Mouse (Mus musculus) stomach, postnatal 0 days (tissue): ENCODE data around the gene Sox18. TPM values are rescaled to one million over a fixed set of nuclear protein-coding genes. Genes with fewer than 3 reads are reported as not detected.
A peak's percentile ranks its signal among the peaks of the same experiment; 100 is the strongest.

Experiments used
- ATAC-seq: fragments of 200-750 bp; cut with Nextera tagmentation; 2 replicates; pipeline ENCODE4 v1.8.0; 2017; ENCODE audit not compliant: low FRiP score, low TSS enrichment
- DNase-seq: peaks from one replicate; pipeline ENCODE4 v3.0.0-alpha.2; 2016; ENCODE audit warnings: low spot score
- H3K27ac ChIP-seq: fragments of 300-500 bp; sonication (generic); replicated peaks from 2 replicates; pipeline ENCODE4 v1.5.1; 2014; ENCODE audit warnings: mild to moderate bottlenecking, control low read depth
- H3K27me3 ChIP-seq: fragments of 300-500 bp; sonication (generic); 2 replicates; pipeline ENCODE4 v1.6.1; 2014; ENCODE audit warnings: low read length; ENCODE audit not compliant: control insufficient read depth, insufficient read depth
- H3K36me3 ChIP-seq: fragments of 300-500 bp; sonication (generic); 2 replicates; pipeline ENCODE4 v1.6.1; 2014; ENCODE audit warnings: low read length, mixed read lengths; ENCODE audit not compliant: control insufficient read depth, insufficient read depth
- H3K4me1 ChIP-seq: fragments of 300-500 bp; sonication (generic); replicated peaks from 2 replicates; pipeline ENCODE4 v1.6.1; 2014; ENCODE audit warnings: antibody characterized with exemption; ENCODE audit not compliant: control insufficient read depth, insufficient read depth
- H3K4me2 ChIP-seq: fragments of 300-500 bp; sonication (generic); replicated peaks from 2 replicates; pipeline ENCODE4 v1.6.1; 2014; ENCODE audit warnings: low read depth, mild to moderate bottlenecking, control low read depth, moderate library complexity
- H3K4me3 ChIP-seq: fragments of 300-500 bp; sonication (generic); 2 replicates; pipeline ENCODE4 v1.5.1; 2014; ENCODE audit warnings: low read depth, low read length, control low read depth
- H3K9ac ChIP-seq: fragments of 300-500 bp; sonication (generic); 2 replicates; pipeline ENCODE4 v1.6.1; 2014; ENCODE audit warnings: mild to moderate bottlenecking, low read length, control low read depth, mixed read lengths
- H3K9me3 ChIP-seq: fragments of 300-500 bp; sonication (generic); 2 replicates; pipeline ENCODE4 v1.6.1; 2016; ENCODE audit warnings: low read length; ENCODE audit not compliant: control insufficient read depth
- CTCF ChIP-seq: IDR thresholded peaks from 2 replicates; pipeline ENCODE4 v1.5.1; 2016; ENCODE audit warnings: antibody characterized with exemption, low read depth, mild to moderate bottlenecking, moderate library complexity
- EP300 ChIP-seq: optimal IDR thresholded peaks from 2 replicates; pipeline ENCODE3; 2016; ENCODE audit warnings: antibody characterized with exemption
- WGBS: fragments of 180-500 bp; shearing (Covaris S2); extraction: QIAGEN DNeasy Blood & Tissue Kit; methylation state at CpG from one replicate; pipeline ENCODE4 v1.1.7; 2014; 5-methylcytosine and 5-hydroxymethylcytosine counted together
- polyA plus RNA-seq: library from polyadenylated mRNA; unstranded; fragments of >200 nt; fragmentation: Nextera tagmentation; extraction: Ambion mirVana; gene quantifications from 2 replicates; pipeline ENCODE4 v1.2.1, GENCODE M21; 2015

Gene Sox18
- polyA plus RNA-seq, 1 experiment from 2014 or later, result 14.1 TPM

DNA sequence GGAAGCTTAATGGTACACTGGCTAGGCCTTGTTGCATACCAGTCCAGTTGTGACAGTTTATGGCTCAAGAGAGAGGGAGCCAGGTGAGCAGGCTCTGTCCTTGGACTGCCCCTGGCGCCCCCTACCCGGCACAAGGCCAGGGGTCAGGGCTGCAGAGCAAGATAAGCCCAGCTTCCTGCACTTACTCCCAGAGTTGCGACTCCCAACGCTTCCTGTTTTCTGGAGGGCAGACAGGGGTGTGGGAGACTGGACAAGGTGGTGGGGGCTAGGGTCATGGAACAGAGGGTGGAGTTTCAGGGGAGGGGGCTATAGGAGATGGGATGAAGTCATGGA is 8.2 kb downstream of the Sox18 start:
- Histone ChIP-seq H3K4me3 (no peak overlapping the region), H3K9ac (no peak overlapping the region), H3K27me3 (no peaks in the 10 kb centered on the region), H3K4me1 (no peaks in the 10 kb centered on the region), H3K36me3 (no peaks in the 10 kb centered on the region), H3K27ac (no peak overlapping the region), H3K4me2 (no peak overlapping the region), H3K9me3 (no peaks in the 10 kb centered on the region)
- DNase-seq (no peak), ATAC-seq (no peak)
- 23% methylated on average over 4 of the region's 4 CpGs for whole genome bisulfite sequencing
- TF ChIP-seq CTCF (no peak), EP300 (no peak)

DNA sequence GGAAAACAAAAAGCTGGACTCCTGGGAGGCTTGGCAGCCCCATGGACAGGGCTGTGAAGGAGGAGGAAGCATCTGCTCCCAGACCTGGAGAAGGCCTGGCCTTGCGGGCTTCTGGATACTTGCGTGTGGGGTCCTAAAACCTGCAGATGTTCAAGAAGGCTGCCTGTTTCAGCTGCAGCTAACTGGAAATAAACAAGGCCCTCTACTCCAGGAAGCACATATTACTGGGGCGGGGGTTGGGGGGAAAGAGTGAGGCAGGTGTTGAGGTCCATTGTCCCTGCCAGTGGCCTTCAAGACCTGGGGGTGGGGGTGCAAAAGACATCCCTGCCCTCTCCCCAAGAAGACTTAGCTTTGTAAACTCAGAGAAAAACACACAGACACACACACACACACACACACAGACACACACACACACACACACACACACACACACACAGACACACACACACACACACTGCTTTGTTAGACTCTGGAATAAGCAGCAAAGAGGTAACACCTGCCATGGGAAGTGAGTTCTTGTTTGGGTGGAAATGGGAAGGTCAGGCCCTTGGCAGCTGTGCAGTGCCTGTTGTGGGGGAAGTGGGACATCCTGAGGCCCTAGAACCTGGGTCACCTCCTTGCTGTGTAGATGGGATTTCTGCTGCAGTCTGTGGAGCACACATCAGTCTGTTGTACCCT is 8.7 kb downstream of the Sox18 start:
- Histone ChIP-seq H3K9ac (no peak overlapping the region), H3K9me3 (no peaks in the 10 kb centered on the region), H3K27me3 (no peaks in the 10 kb centered on the region), H3K4me3 (no peak overlapping the region), H3K27ac (0 out of 2 replicates have a peak overlapping the region, but pooled peaks have one; percentile 14), H3K36me3 (no peaks in the 10 kb centered on the region), H3K4me1 (no peaks in the 10 kb centered on the region), H3K4me2 (no peak overlapping the region)
- TF ChIP-seq EP300, result no peak
- TF ChIP-seq CTCF, result no peak
- WGBS, result 67% methylated on average over 3 of the region's 3 CpGs
- ATAC-seq (no peak), DNase-seq (no peak)

DNA sequence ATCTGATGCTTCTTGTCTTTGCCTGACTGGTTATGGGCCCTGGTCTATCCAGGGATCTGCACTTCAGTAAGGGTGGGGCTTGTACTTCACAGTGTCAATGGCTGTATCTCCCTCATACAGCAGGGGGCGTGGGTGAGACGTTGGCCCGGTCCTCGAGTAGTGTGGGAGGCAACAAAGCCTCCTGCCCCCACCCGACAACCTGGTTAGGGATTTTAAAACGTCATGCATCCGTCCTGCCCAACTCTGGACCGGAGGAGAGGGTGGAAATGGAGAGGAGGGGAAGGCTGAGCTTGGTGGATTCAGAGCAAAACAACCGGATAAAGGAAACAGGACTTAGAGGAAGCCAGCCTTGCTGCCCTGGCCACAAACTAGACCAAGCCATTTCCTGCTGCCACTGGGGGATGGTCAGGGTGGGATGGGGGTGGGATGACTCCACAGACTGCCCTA is 11.8 kb downstream of the Sox18 start:
- Histone ChIP-seq H3K27ac (0 out of 2 replicates have a peak overlapping the region, but pooled peaks have one; percentile 8), H3K9me3 (no peaks in the 10 kb centered on the region), H3K4me3 (no peak overlapping the region), H3K27me3 (no peaks in the 10 kb centered on the region), H3K4me1 (no peaks in the 10 kb centered on the region), H3K4me2 (0 out of 2 replicates have a peak overlapping the region, but pooled peaks have one; percentile 14), H3K36me3 (peaks cover 14% of the 10 kb centered on the region), H3K9ac (no peak overlapping the region)
- ATAC-seq (peak; percentile 85), DNase-seq (peak; percentile 79)
- WGBS, result 12% methylated on average over 9 of the region's 9 CpGs
- no peak for TF ChIP-seq EP300
- peak; percentile 85 for TF ChIP-seq CTCF

DNA sequence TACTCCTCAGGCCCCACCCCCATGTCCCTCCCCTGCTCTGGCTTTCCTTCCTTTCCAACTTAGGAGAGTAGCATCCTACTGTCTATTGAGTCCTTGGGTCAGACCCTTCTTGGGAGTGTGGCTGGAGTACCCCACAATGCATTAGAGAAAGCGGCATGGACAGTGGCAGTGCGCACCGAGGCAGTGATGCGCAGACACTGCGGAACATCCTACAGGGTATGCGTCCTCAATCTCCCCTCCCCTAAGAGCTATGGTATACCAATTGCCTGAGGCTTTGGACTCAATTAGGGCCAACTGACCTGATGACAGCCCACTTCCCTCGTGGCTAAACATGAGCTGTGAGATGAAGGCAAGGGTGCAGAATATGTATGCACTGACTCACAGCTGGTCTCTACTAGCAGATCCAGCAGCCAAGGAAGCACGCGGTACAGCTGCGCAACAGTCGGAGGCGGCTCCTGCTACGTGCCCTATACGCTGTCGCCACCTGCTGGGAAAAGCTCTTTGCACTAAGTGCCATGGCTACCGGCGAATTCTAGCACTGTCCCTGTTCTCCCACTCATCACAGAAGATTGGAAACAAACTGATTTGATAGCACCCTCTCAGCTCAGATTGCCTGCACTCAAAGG is 12.4 kb downstream of the Sox18 start:
- Histone ChIP-seq H3K36me3 (peaks cover 14% of the 10 kb centered on the region), H3K27ac (0 out of 2 replicates have a peak overlapping the region, but pooled peaks have one; percentile 6), H3K4me3 (no peak overlapping the region), H3K27me3 (no peaks in the 10 kb centered on the region), H3K9me3 (no peaks in the 10 kb centered on the region), H3K4me1 (no peaks in the 10 kb centered on the region), H3K9ac (peak overlapping the region; percentile 8; the same call in 1 of the 2 replicates), H3K4me2 (no peak overlapping the region)
- ATAC-seq, result peak; percentile 68
- peak; percentile 63 for DNase-seq
- no peak for TF ChIP-seq EP300
- no peak for TF ChIP-seq CTCF
- WGBS, result 40% methylated on average over 17 of the region's 17 CpGs

DNA sequence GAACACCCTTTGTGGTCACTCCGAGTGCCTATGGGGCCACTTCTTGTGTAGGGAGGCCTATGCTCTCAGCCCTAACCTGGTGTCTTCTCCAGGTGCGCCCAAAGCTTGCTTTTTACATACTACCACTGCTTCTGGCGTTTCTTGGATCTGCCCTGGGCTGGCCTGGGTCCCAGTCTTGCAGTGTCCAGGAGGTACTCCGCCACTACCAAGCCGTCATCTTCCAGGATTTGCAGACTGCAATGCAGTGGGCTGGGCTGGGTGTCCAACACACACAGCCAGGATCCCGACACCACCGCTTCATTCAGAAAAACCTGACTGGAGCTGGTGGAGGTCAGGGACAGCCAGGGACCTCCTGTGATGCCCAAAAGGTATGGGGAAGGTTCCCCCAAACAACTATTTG is 12.9 kb downstream of the Sox18 start:
- no peak for DNase-seq
- no peak for ATAC-seq
- H3K27ac ChIP-seq, result no peak overlapping the region
- H3K9ac ChIP-seq, result no peak overlapping the region
- H3K36me3 ChIP-seq, result peaks cover 18% of the 10 kb centered on the region
- H3K9me3 ChIP-seq, result no peaks in the 10 kb centered on the region
- H3K27me3 ChIP-seq, result no peaks in the 10 kb centered on the region
- H3K4me2 ChIP-seq, result no peak overlapping the region
- no peak overlapping the region for H3K4me3 ChIP-seq
- H3K4me1 ChIP-seq, result no peaks in the 10 kb centered on the region
- no peak for TF ChIP-seq CTCF
- no peak for TF ChIP-seq EP300
- 78% methylated on average over 7 of the region's 7 CpGs for WGBS

DNA sequence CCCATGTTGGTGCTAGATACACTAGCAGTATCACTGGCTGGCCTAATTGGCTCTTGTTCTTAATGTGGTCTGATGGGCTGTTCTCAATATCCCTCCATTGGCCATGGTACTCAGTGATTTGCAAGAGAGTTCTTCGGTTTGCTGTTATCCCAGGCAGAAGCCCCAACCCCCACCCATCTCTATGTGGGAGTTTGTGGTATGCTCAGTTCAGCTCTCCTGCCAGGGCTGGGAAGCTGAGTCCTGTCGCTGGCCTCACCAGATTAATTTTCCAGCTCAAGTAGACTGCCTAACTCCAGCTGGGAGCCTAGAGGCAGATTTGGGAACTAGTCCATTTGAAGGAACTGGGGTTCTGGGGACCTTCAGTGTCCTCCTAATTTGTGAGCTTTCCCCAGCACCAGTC is 14.0 kb downstream of the Sox18 start:
- no peaks in the 10 kb centered on the region for H3K27me3 ChIP-seq
- ATAC-seq (no peak), DNase-seq (no peak)
- H3K4me2 ChIP-seq, result no peak overlapping the region
- 65% methylated on average over 2 of the region's 2 CpGs for WGBS
- no peak overlapping the region for H3K9ac ChIP-seq
- no peaks in the 10 kb centered on the region for H3K9me3 ChIP-seq
- no peaks in the 10 kb centered on the region for H3K4me1 ChIP-seq
- H3K27ac ChIP-seq, result no peak overlapping the region
- TF ChIP-seq CTCF (no peak), EP300 (no peak)
- peaks cover 25% of the 10 kb centered on the region for H3K36me3 ChIP-seq
- H3K4me3 ChIP-seq, result no peak overlapping the region
